Mouse (Mus musculus) cerebellum, adult 2 months (tissue): ENCODE measurements around the gene Sec14l3. TPM values are rescaled to one million over a fixed set of nuclear protein-coding genes. Genes with fewer than 3 reads are reported as not detected.
A peak's percentile ranks its signal among the peaks of the same experiment; 100 is the strongest.
"Not testable (repeated sequence)": the region's sequence is repeated elsewhere in the genome, so short reads cannot be mapped to it uniquely, and the experiment has no call there.

Experiments used
- DNase-seq, 2 experiments: peaks; one replicate each; pipeline ENCODE4 v3.0.0; 2021
- H3K27ac ChIP-seq: fragments of 200-500 bp; 2 replicates; pipeline ENCODE4 v1.5.1; 2012; ENCODE audit warnings: low read length, control low read depth, inconsistent platforms; ENCODE audit not compliant: insufficient read depth
- H3K27me3 ChIP-seq: fragments of 200-500 bp; 2 replicates; pipeline ENCODE4 v1.6.1; 2012; ENCODE audit warnings: inconsistent platforms, mild to moderate bottlenecking, low read length, moderate library complexity; ENCODE audit not compliant: control insufficient read depth, insufficient read depth
- H3K4me1 ChIP-seq: fragments of 200-500 bp; 2 replicates; pipeline ENCODE4 v1.6.1; 2011; ENCODE audit warnings: low read length; ENCODE audit not compliant: control insufficient read depth, insufficient read depth
- H3K4me3 ChIP-seq: fragments of 200-500 bp; replicated peaks from 2 replicates; pipeline ENCODE3; 2011; ENCODE audit warnings: mild to moderate bottlenecking, low read depth, low read length, control low read depth; ENCODE audit not compliant: insufficient read depth
- CTCF ChIP-seq: fragments of 200-500 bp; IDR thresholded peaks from 2 replicates; pipeline ENCODE4 v1.5.1; 2011; ENCODE audit warnings: low read depth, mild to moderate bottlenecking, control low read depth, low read length, moderate library complexity, borderline replicate concordance; ENCODE audit not compliant: insufficient read depth
- POLR2A ChIP-seq: fragments of 200-500 bp; IDR thresholded peaks from 2 replicates; pipeline ENCODE4 v1.6.1; 2011; ENCODE audit warnings: low read length, control low read depth, borderline replicate concordance; ENCODE audit not compliant: insufficient read depth
- WGBS: fragments of 180-500 bp; shearing (Covaris S2); methylation state at CpG from one replicate; pipeline ENCODE4 v1.1.7; 2018; 5-methylcytosine and 5-hydroxymethylcytosine counted together
- polyA plus RNA-seq: library from polyadenylated mRNA; depleted of rRNA; stranded (reverse); fragments of >200 nt; gene quantifications from 2 replicates; pipeline ENCODE4 v1.2.3, GENCODE M21; 2012

Gene Sec14l3
- polyA plus RNA-seq, 1 experiment = not detected

- no peak for DNase-seq
- WGBS = 93% methylated on average over 4 of the region's 4 CpGs
- no peak overlapping the region for H3K27ac ChIP-seq
Observed at GRCm38 (mm10) chr11:4112033-4112432, 47.4 kb downstream of the Sec14l3 start.

GRCm38 (mm10) chr11:4112861-4113260, 48.2 kb downstream of the Sec14l3 start:
- Histone ChIP-seq H3K4me1 (peaks cover 8% of the 10 kb centered on the region; the same call in 1 of the 2 replicates), H3K27ac (no peak overlapping the region), H3K27me3 (no peaks in the 10 kb centered on the region), H3K4me3 (no peak overlapping the region)
- no peak for TF ChIP-seq CTCF
- TF ChIP-seq POLR2A = no peak
- WGBS = 81% methylated on average over 6 of the region's 6 CpGs
- DNase-seq = no peak

More at GRCm38 (mm10) chr11:4112033-4112432, 47.4 kb downstream of the Sec14l3 start:
- TF ChIP-seq CTCF (no peak), POLR2A (no peak)
- Histone ChIP-seq H3K4me3 (no peak overlapping the region), H3K4me1 (peaks cover 5% of the 10 kb centered on the region; the same call in 1 of the 2 replicates), H3K27me3 (no peaks in the 10 kb centered on the region)

DNA sequence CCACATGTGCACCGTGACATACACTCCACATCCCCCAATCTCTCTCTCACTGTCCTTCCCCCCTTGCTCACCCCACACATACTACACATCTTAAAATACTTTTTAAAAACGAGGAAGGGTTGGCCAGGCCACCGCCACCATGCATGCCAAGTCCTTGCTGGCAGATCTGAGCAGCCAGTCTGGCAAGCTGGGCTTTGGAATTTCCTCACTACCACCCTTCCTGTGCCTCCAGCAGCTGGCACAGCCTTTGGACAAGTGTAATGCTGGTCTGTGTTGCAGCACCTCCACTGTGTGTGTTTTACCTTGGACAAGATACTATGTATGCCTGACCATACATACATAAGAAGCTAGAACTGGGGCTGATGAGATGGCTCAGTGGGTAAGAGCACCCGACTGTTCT, 48.9 kb downstream of the Sec14l3 start:
- Histone ChIP-seq H3K4me1 (peaks cover 8% of the 10 kb centered on the region; the same call in 1 of the 2 replicates), H3K4me3 (no peak overlapping the region), H3K27ac (no peak overlapping the region), H3K27me3 (no peaks in the 10 kb centered on the region)
- no peak for TF ChIP-seq CTCF
- no peak for TF ChIP-seq POLR2A
- no peak for DNase-seq
- 59% methylated on average over 4 of the region's 4 CpGs for WGBS

DNA sequence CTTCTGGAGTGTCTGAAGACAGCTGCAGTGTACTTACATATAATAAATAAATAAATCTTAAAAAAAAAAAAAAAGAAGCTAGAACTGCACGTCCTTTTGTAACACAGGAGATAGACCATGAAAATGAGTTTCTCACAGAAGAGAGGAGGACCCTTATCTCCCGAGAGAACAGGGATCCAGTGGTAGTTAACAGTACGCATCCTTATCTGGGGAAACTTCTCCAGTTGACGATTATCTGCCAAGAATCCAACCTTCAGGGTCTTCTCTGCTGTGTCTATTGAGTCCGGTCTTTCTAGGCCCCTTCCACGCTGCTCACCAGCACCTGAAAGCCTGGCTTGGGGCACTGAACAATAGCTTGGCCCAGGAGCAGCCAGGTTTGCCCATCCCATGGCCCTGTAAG, 49.3 kb downstream of the Sec14l3 start:
- WGBS = 91% methylated on average over 6 of the region's 6 CpGs
- TF ChIP-seq POLR2A = no peak
- no peak for TF ChIP-seq CTCF
- Histone ChIP-seq H3K27ac (no peak overlapping the region), H3K27me3 (no peaks in the 10 kb centered on the region), H3K4me3 (no peak overlapping the region), H3K4me1 (peaks cover 8% of the 10 kb centered on the region; the same call in 1 of the 2 replicates)
- no peak for DNase-seq

- not testable (repeated sequence) for H3K27me3 ChIP-seq, H3K4me3 ChIP-seq, H3K4me1 ChIP-seq, DNase-seq, H3K27ac ChIP-seq
- 76% methylated on average over 6 of the region's 6 CpGs for WGBS
Observed at GRCm38 (mm10) chr11:4114541-4114940, 49.9 kb downstream of the Sec14l3 start.

DNA sequence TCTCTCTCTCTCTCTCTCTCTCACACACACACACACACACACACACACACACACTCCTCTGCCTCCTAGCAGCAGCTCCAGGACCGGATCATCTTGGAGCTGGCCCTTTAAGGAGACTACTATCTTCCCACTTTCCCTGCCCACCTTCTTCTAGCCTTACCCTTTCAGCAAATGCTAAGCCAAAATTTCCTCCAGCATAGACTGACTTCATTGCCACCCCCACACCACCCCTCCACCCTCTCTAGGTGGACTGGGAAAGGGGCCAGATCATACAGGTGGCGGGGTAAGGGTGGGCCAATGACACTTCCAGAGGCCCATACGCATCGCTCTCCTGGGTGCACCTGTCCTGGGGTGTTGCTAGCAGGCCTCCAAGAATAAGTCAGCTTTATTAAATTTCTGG, 50.8 kb downstream of the Sec14l3 start:
- TF ChIP-seq CTCF (no peak), POLR2A (no peak)
- DNase-seq = no peak
- Histone ChIP-seq H3K27me3 (no peaks in the 10 kb centered on the region), H3K4me3 (no peak overlapping the region), H3K4me1 (peaks cover 8% of the 10 kb centered on the region; the same call in 1 of the 2 replicates), H3K27ac (no peak overlapping the region)
- 80% methylated on average over 4 of the region's 4 CpGs for WGBS

DNA sequence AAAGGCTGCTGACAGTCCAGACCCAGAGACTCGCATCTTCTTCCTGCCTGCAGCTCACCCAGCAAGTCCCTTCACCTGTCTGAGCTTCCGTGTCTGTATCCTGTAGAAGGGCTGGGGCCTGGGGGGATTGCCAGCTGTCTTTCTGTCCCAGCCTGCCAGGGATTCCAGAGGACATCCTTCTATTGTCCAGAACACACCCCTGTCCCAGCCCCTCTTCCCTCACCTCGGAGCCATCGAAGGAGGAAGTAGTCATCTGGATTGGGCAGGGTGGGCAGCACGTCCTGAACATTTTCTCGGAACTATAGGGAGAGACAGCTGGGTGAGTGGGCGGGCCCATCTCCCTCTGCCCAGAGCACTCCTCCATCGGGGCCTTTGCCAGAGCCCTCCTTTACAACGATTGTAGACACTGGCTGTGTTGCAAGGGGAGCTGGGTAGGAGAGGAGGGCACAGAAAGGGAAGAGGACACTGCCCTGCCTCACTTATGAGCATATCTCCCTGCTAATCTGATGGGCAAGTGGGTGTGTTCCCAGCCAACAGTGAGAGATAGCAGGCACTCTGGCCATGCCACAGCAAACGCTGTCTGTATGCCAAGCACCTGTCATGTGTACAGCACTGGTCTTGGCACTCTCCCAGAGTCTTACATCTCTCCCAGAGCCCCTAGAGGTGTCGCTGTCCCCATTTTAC, 52.0 kb downstream of the Sec14l3 start:
- TF ChIP-seq POLR2A = no peak
- TF ChIP-seq CTCF = no peak
- no peak overlapping the region for H3K4me3 ChIP-seq
- no peaks in the 10 kb centered on the region for H3K27me3 ChIP-seq
- WGBS = 36% methylated on average over 11 of the region's 11 CpGs
- H3K4me1 ChIP-seq = peaks cover 8% of the 10 kb centered on the region; the same call in 1 of the 2 replicates
- H3K27ac ChIP-seq = no peak overlapping the region
- DNase-seq = no peak

DNA sequence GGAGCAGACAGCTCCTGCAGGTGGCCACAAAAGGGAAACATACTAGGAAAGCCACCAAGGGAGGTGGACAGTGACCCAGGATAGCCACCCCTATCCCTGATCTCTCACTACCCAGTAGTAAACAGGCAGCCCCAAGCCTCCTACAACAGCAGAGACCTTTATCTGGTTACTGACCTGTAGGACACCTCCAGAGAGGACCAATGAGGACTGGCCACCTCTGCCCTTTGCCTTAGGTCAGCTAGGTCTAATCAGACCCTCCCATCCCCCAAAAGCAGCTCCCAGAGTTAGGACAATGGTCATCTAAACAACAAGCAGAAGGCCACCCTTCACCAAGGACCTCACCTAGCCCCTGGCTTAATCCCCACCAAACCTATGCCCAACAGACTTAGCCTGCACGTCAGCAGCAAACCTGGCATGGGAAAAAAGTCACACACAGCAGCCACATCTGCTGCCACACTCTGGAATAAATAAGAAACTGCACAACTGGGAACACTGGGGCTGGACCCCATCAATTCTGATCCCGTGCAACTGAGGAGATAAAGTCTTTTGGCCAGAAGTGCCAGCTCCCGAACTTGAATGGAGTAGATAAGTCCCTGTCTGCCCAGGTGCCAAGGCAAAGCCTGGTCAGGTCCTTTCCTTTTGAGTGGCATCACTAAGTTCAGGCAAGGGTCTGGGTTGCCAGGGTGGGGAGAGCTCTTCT, 52.9 kb downstream of the Sec14l3 start:
- DNase-seq = no peak
- TF ChIP-seq CTCF = no peak
- TF ChIP-seq POLR2A = no peak
- H3K27ac ChIP-seq = no peak overlapping the region
- peak overlapping the region; percentile 77 for H3K4me3 ChIP-seq
- peaks cover 8% of the 10 kb centered on the region; the same call in 1 of the 2 replicates for H3K4me1 ChIP-seq
- H3K27me3 ChIP-seq = no peaks in the 10 kb centered on the region
- 45% methylated on average over 3 of the region's 3 CpGs for WGBS
